Mouse (Mus musculus) T-helper 2 cell (primary cell): ENCODE results near the gene Arid1b.

Experiments
- in situ Hi-C: fragments of 300-600 bp; cut with MboI, MseI; formaldehyde crosslinking; loops from one replicate; pipeline ENCODE4 v1.15.1; 2025; ENCODE audit warnings: high pct_unique_total_duplicates

Gene Arid1b

GRCm38 (mm10) chr17:4993840-4994503 is at the start of gene Arid1b:
TSS of gene Arid1b (plus strand) at chr17:4994332.
- in situ Hi-C loops = no loop called here

GRCm38 (mm10) chr17:4945311-4945751 is 48.8 kb upstream of the Arid1b start:
- in situ Hi-C loops = no loop called here

- in situ Hi-C loops = no loop called here
Measured at GRCm38 (mm10) chr17:4945871-4946331, 48.2 kb upstream of the Arid1b start.

GRCm38 (mm10) chr17:4946421-4946974 is 47.6 kb upstream of the Arid1b start:
- in situ Hi-C loops = no loop called here

- in situ Hi-C loops = no loop called here
Measured at GRCm38 (mm10) chr17:4947013-4947412, 47.1 kb upstream of the Arid1b start.

GRCm38 (mm10) chr17:4947439-4947838 is 46.7 kb upstream of the Arid1b start:
- in situ Hi-C loops = no loop called here

- in situ Hi-C loops = no loop called here
Measured at GRCm38 (mm10) chr17:4948501-4948900, 45.6 kb upstream of the Arid1b start.

- in situ Hi-C loops = no loop called here
Measured at GRCm38 (mm10) chr17:4954431-4954830, 39.7 kb upstream of the Arid1b start.

GRCm38 (mm10) chr17:4964192-4964877 is 29.8 kb upstream of the Arid1b start:
- in situ Hi-C loops = no loop called here

- in situ Hi-C loops = no loop called here
Measured at GRCm38 (mm10) chr17:4967201-4967600, 26.9 kb upstream of the Arid1b start.

- in situ Hi-C loops = no loop called here
Measured at GRCm38 (mm10) chr17:4968035-4968434, 26.1 kb upstream of the Arid1b start.

- in situ Hi-C loops = no loop called here
Measured at GRCm38 (mm10) chr17:4968878-4969277, 25.3 kb upstream of the Arid1b start.

- in situ Hi-C loops = no loop called here
Measured at GRCm38 (mm10) chr17:4972261-4972660, 21.9 kb upstream of the Arid1b start.

GRCm38 (mm10) chr17:4974736-4975135 is 19.4 kb upstream of the Arid1b start:
- in situ Hi-C loops = loop anchor here (5.0 kb wide), 1 partner anchor 77 kb away; no protein-coding TSS in a partner anchor

GRCm38 (mm10) chr17:4980151-4980550 is 14.0 kb upstream of the Arid1b start:
- in situ Hi-C loops = no loop called here

- in situ Hi-C loops = no loop called here
Measured at GRCm38 (mm10) chr17:4982819-4983218, 11.3 kb upstream of the Arid1b start.

GRCm38 (mm10) chr17:4984691-4985090 is 9.4 kb upstream of the Arid1b start:
- in situ Hi-C loops = no loop called here

- in situ Hi-C loops = no loop called here
Measured at GRCm38 (mm10) chr17:4990911-4991560, 3.1 kb upstream of the Arid1b start.

- in situ Hi-C loops = no loop called here
Measured at GRCm38 (mm10) chr17:4991600-4991999, 2.5 kb upstream of the Arid1b start.

- in situ Hi-C loops = no loop called here
Measured at GRCm38 (mm10) chr17:4993497-4993839, 664 bp upstream of the Arid1b start.

GRCm38 (mm10) chr17:4994504-4994812 is 326 bp downstream of the Arid1b start:
- in situ Hi-C loops = no loop called here

GRCm38 (mm10) chr17:4994813-4995560 is 855 bp downstream of the Arid1b start:
- in situ Hi-C loops = no loop called here
